Mouse (Mus musculus): ENCODE measurements around the gene Gm20458. TPM values are rescaled to one million over a fixed set of nuclear protein-coding genes. Genes with fewer than 3 reads are reported as not detected.

The Gm20458 gene
- polyA plus RNA-seq (2015; fragmentation: Nextera tagmentation; extraction: Ambion mirVana): 17.9 and 18.1 TPM in 2 replicates

- Histone ChIP-seq H3K27me3 (replicated peaks) (no peaks in the 10 kb centered on the region), H3K9me3 (no peaks in the 10 kb centered on the region), H3K4me3 (replicated peaks) (peak within 1 kb of the TSS; percentile 68), H3K36me3 (peaks cover 15% of the 10 kb centered on the region), H3K9ac (peak within 1 kb of the TSS; percentile 55; the same call in 1 of the 2 replicates), H3K27ac (peak within 1 kb of the TSS; percentile 82), H3K4me2 (peak within 1 kb of the TSS; percentile 63), H3K4me1 (peaks cover 13% of the 10 kb centered on the region)
- under 1% methylated on average over 69 of the region's 79 CpGs for WGBS
- peak; percentile 94 for ATAC-seq (ENCODE audit: insufficient read depth, low FRiP score, low read depth)
Observed at GRCm38 (mm10) chr2:164460745-164461551, at the start of gene Gm20458. Gm20458 (plus strand) TSS chr2:164460967.

- no peak for ATAC-seq (ENCODE audit: insufficient read depth, low FRiP score, low read depth)
- peak overlapping the region; percentile 44 for H3K4me2 ChIP-seq
- H3K9me3 ChIP-seq: no peaks in the 10 kb centered on the region
- H3K27me3 ChIP-seq (replicated peaks): 0 out of 2 replicates have a peak, but pooled peaks cover 7% of the 10 kb centered on the region
- H3K27ac ChIP-seq: no peak overlapping the region
- H3K4me3 ChIP-seq (replicated peaks): no peak overlapping the region
- H3K9ac ChIP-seq: no peak overlapping the region
- 18% methylated on average over 28 of the region's 28 CpGs for WGBS
- no peaks in the 10 kb centered on the region for H3K36me3 ChIP-seq
- H3K4me1 ChIP-seq: no peaks in the 10 kb centered on the region; the same call in 1 of the 2 replicates
Observed at GRCm38 (mm10) chr2:164414167-164414566, 46.6 kb upstream of the Gm20458 start.

- 64% methylated on average over 10 of the region's 10 CpGs for WGBS
- H3K27me3 ChIP-seq (replicated peaks): 0 out of 2 replicates have a peak, but pooled peaks cover 7% of the 10 kb centered on the region
Observed at GRCm38 (mm10) chr2:164414581-164414980, 46.2 kb upstream of the Gm20458 start.

GRCm38 (mm10) chr2:164417198-164417597, 43.6 kb upstream of the Gm20458 start:
- H3K9me3 ChIP-seq: no peaks in the 10 kb centered on the region
- no peak overlapping the region for H3K9ac ChIP-seq
- no peaks in the 10 kb centered on the region for H3K27me3 ChIP-seq (replicated peaks)
- no peaks in the 10 kb centered on the region; the same call in 1 of the 2 replicates for H3K4me1 ChIP-seq
- H3K4me2 ChIP-seq: no peak overlapping the region
- no peak overlapping the region for H3K27ac ChIP-seq
- WGBS: 0% methylated on average over 2 of the region's 2 CpGs
- ATAC-seq (ENCODE audit: insufficient read depth, low FRiP score, low read depth): no peak
- no peaks in the 10 kb centered on the region for H3K36me3 ChIP-seq
- H3K4me3 ChIP-seq (replicated peaks): no peak overlapping the region

More at GRCm38 (mm10) chr2:164414581-164414980, 46.2 kb upstream of the Gm20458 start:
- no peaks in the 10 kb centered on the region for H3K9me3 ChIP-seq
- no peak for ATAC-seq (ENCODE audit: insufficient read depth, low FRiP score, low read depth)
- H3K4me3 ChIP-seq (replicated peaks): no peak overlapping the region
- H3K9ac ChIP-seq: no peak overlapping the region
- no peaks in the 10 kb centered on the region for H3K36me3 ChIP-seq
- H3K4me1 ChIP-seq: no peaks in the 10 kb centered on the region; the same call in 1 of the 2 replicates
- peak overlapping the region; percentile 44 for H3K4me2 ChIP-seq
- H3K27ac ChIP-seq: no peak overlapping the region

- Histone ChIP-seq H3K36me3 (no peaks in the 10 kb centered on the region), H3K9me3 (no peaks in the 10 kb centered on the region), H3K27me3 (replicated peaks) (no peaks in the 10 kb centered on the region), H3K27ac (no peak overlapping the region), H3K9ac (no peak overlapping the region), H3K4me1 (no peaks in the 10 kb centered on the region; the same call in 1 of the 2 replicates), H3K4me2 (no peak overlapping the region), H3K4me3 (replicated peaks) (no peak overlapping the region)
- WGBS: 27% methylated on average over 3 of the region's 3 CpGs
- ATAC-seq (ENCODE audit: insufficient read depth, low FRiP score, low read depth): no peak
Observed at GRCm38 (mm10) chr2:164418308-164418875, 42.4 kb upstream of the Gm20458 start.

GRCm38 (mm10) chr2:164419489-164419888, 41.3 kb upstream of the Gm20458 start:
- H3K27ac ChIP-seq: no peak overlapping the region

GRCm38 (mm10) chr2:164421306-164421705, 39.5 kb upstream of the Gm20458 start:
- H3K27ac ChIP-seq: no peak overlapping the region
- H3K9ac ChIP-seq: no peak overlapping the region
- no peak overlapping the region for H3K4me2 ChIP-seq
- H3K4me1 ChIP-seq: no peaks in the 10 kb centered on the region; the same call in 1 of the 2 replicates
- WGBS: 78% methylated on average over 7 of the region's 7 CpGs
- H3K4me3 ChIP-seq (replicated peaks): no peak overlapping the region
- no peaks in the 10 kb centered on the region for H3K9me3 ChIP-seq
- H3K36me3 ChIP-seq: peaks cover 5% of the 10 kb centered on the region
- H3K27me3 ChIP-seq (replicated peaks): no peaks in the 10 kb centered on the region
- ATAC-seq (ENCODE audit: insufficient read depth, low FRiP score, low read depth): no peak

More at GRCm38 (mm10) chr2:164419489-164419888, 41.3 kb upstream of the Gm20458 start:
- no peaks in the 10 kb centered on the region; the same call in 1 of the 2 replicates for H3K4me1 ChIP-seq
- no peak overlapping the region for H3K4me3 ChIP-seq (replicated peaks)
- WGBS: 7% methylated on average over 3 of the region's 3 CpGs
- no peaks in the 10 kb centered on the region for H3K27me3 ChIP-seq (replicated peaks)
- ATAC-seq (ENCODE audit: insufficient read depth, low FRiP score, low read depth): no peak
- peaks cover 3% of the 10 kb centered on the region for H3K36me3 ChIP-seq
- H3K9ac ChIP-seq: no peak overlapping the region
- H3K9me3 ChIP-seq: no peaks in the 10 kb centered on the region
- H3K4me2 ChIP-seq: no peak overlapping the region

GRCm38 (mm10) chr2:164421979-164422378, 38.8 kb upstream of the Gm20458 start:
- H3K9ac ChIP-seq: no peak overlapping the region
- H3K4me1 ChIP-seq: no peaks in the 10 kb centered on the region; the same call in 1 of the 2 replicates
- no peak overlapping the region for H3K4me2 ChIP-seq
- peak overlapping the region; percentile 55 for H3K27ac ChIP-seq
- no peak overlapping the region for H3K4me3 ChIP-seq (replicated peaks)
- ATAC-seq (ENCODE audit: insufficient read depth, low FRiP score, low read depth): no peak
- no peaks in the 10 kb centered on the region for H3K27me3 ChIP-seq (replicated peaks)
- H3K36me3 ChIP-seq: peaks cover 5% of the 10 kb centered on the region
- WGBS: 81% methylated on average over 8 of the region's 8 CpGs
- no peaks in the 10 kb centered on the region for H3K9me3 ChIP-seq

GRCm38 (mm10) chr2:164422675-164423393, 37.9 kb upstream of the Gm20458 start:
- no peak for ATAC-seq (ENCODE audit: insufficient read depth, low FRiP score, low read depth)

GRCm38 (mm10) chr2:164423464-164423863, 37.3 kb upstream of the Gm20458 start:
- no peaks in the 10 kb centered on the region for H3K9me3 ChIP-seq
- no peak overlapping the region for H3K4me3 ChIP-seq (replicated peaks)
- H3K4me2 ChIP-seq: no peak overlapping the region
- H3K27ac ChIP-seq: no peak overlapping the region
- peaks cover 14% of the 10 kb centered on the region for H3K36me3 ChIP-seq
- H3K4me1 ChIP-seq: no peaks in the 10 kb centered on the region; the same call in 1 of the 2 replicates
- H3K27me3 ChIP-seq (replicated peaks): no peaks in the 10 kb centered on the region
- ATAC-seq (ENCODE audit: insufficient read depth, low FRiP score, low read depth): no peak
- no peak overlapping the region for H3K9ac ChIP-seq
- 89% methylated on average over 11 of the region's 11 CpGs for WGBS

More at GRCm38 (mm10) chr2:164422675-164423393, 37.9 kb upstream of the Gm20458 start:
- Histone ChIP-seq H3K9ac (no peak overlapping the region), H3K4me3 (replicated peaks) (no peak overlapping the region), H3K27me3 (replicated peaks) (no peaks in the 10 kb centered on the region), H3K9me3 (no peaks in the 10 kb centered on the region), H3K4me2 (no peak overlapping the region), H3K36me3 (peaks cover 11% of the 10 kb centered on the region), H3K27ac (no peak overlapping the region), H3K4me1 (no peaks in the 10 kb centered on the region; the same call in 1 of the 2 replicates)
- 83% methylated on average over 15 of the region's 15 CpGs for WGBS

- Histone ChIP-seq H3K27me3 (replicated peaks) (no peaks in the 10 kb centered on the region), H3K4me2 (no peak overlapping the region), H3K36me3 (peaks cover 24% of the 10 kb centered on the region), H3K4me1 (no peaks in the 10 kb centered on the region), H3K27ac (no peak overlapping the region), H3K9me3 (no peaks in the 10 kb centered on the region), H3K4me3 (replicated peaks) (no peak overlapping the region), H3K9ac (no peak overlapping the region)
- ATAC-seq (ENCODE audit: insufficient read depth, low FRiP score, low read depth): no peak
- WGBS: 90% methylated on average over 8 of the region's 8 CpGs
Observed at GRCm38 (mm10) chr2:164424406-164424805, 36.4 kb upstream of the Gm20458 start.
